Mouse (Mus musculus): ENCODE measurements around the gene Rdh16f1.

Gene Rdh16f1

GRCm38 (mm10) chr10:127759181-127760110, at the start of gene Rdh16f1, which contains the start of gene Rdh1:
Gene Rdh16f1 (plus strand): TSS chr10:127759787.
Gene Rdh1 (plus strand): TSS chr10:127759721.
- no peak for DNase-seq (ENCODE audit: low read depth, low spot score)

- DNase-seq (ENCODE audit: low read depth, low spot score), result no peak
Measured at GRCm38 (mm10) chr10:127710331-127710730, 49.3 kb upstream of the Rdh16f1 start.

GRCm38 (mm10) chr10:127712736-127713135, 46.9 kb upstream of the Rdh16f1 start:
- DNase-seq (ENCODE audit: low read depth, low spot score), result no peak

GRCm38 (mm10) chr10:127721671-127722418, 37.7 kb upstream of the Rdh16f1 start:
- no peak for DNase-seq (ENCODE audit: low read depth, low spot score)

- DNase-seq (ENCODE audit: low read depth, low spot score), result no peak
Measured at GRCm38 (mm10) chr10:127724178-127724577, 35.4 kb upstream of the Rdh16f1 start, which contains the start of gene Tac2. Gene Tac2 (plus strand): TSS chr10:127724478.

- no peak for DNase-seq (ENCODE audit: low read depth, low spot score)
Measured at GRCm38 (mm10) chr10:127725136-127725535, 34.5 kb upstream of the Rdh16f1 start.

- no peak for DNase-seq (ENCODE audit: low read depth, low spot score)
Measured at GRCm38 (mm10) chr10:127728437-127728836, 31.1 kb upstream of the Rdh16f1 start.

- DNase-seq (ENCODE audit: low read depth, low spot score), result no peak
Measured at GRCm38 (mm10) chr10:127730285-127730932, 29.2 kb upstream of the Rdh16f1 start.

- no peak for DNase-seq (ENCODE audit: low read depth, low spot score)
Measured at GRCm38 (mm10) chr10:127730933-127731310, 28.7 kb upstream of the Rdh16f1 start.

GRCm38 (mm10) chr10:127731397-127731796, 28.2 kb upstream of the Rdh16f1 start:
- DNase-seq (ENCODE audit: low read depth, low spot score), result no peak

- no peak for DNase-seq (ENCODE audit: low read depth, low spot score)
Measured at GRCm38 (mm10) chr10:127734434-127734833, 25.2 kb upstream of the Rdh16f1 start.

- no peak for DNase-seq (ENCODE audit: low read depth, low spot score)
Measured at GRCm38 (mm10) chr10:127736266-127736665, 23.3 kb upstream of the Rdh16f1 start.

GRCm38 (mm10) chr10:127736916-127737315, 22.7 kb upstream of the Rdh16f1 start:
- no peak for DNase-seq (ENCODE audit: low read depth, low spot score)

- DNase-seq (ENCODE audit: low read depth, low spot score), result no peak
Measured at GRCm38 (mm10) chr10:127737552-127737951, 22.0 kb upstream of the Rdh16f1 start.

- peak; percentile 63 for DNase-seq (ENCODE audit: low read depth, low spot score)
Measured at GRCm38 (mm10) chr10:127738151-127738882, 21.3 kb upstream of the Rdh16f1 start.

- DNase-seq (ENCODE audit: low read depth, low spot score), result peak; percentile 85
Measured at GRCm38 (mm10) chr10:127739083-127739660, 20.4 kb upstream of the Rdh16f1 start, which contains the start of gene Zbtb39. Gene Zbtb39 (plus strand): TSS chr10:127739538.

- DNase-seq (ENCODE audit: low read depth, low spot score), result no peak
Measured at GRCm38 (mm10) chr10:127739661-127740161, 19.9 kb upstream of the Rdh16f1 start.

GRCm38 (mm10) chr10:127744661-127745060, 14.9 kb upstream of the Rdh16f1 start:
- DNase-seq (ENCODE audit: low read depth, low spot score), result peak; percentile 55

- DNase-seq (ENCODE audit: low read depth, low spot score), result no peak
Measured at GRCm38 (mm10) chr10:127745886-127746285, 13.7 kb upstream of the Rdh16f1 start.

- no peak for DNase-seq (ENCODE audit: low read depth, low spot score)
Measured at GRCm38 (mm10) chr10:127747254-127747653, 12.3 kb upstream of the Rdh16f1 start.

All from mesoderm, embryonic 11.5 days (tissue).